Mouse (Mus musculus) kidney, embryonic 16.5 days (tissue): ENCODE results near the gene Galk1. TPM values are rescaled to one million over a fixed set of nuclear protein-coding genes. Genes with fewer than 3 reads are reported as not detected.

Experiments
- ATAC-seq: fragments of 200-750 bp; cut with Nextera tagmentation; 2 replicates; pipeline ENCODE4 v1.8.0; 2017; ENCODE audit warnings: moderate TSS enrichment; ENCODE audit not compliant: low FRiP score, low TSS enrichment
- H3K27ac ChIP-seq: fragments of 300-500 bp; sonication (generic); 2 replicates; pipeline ENCODE4 v1.5.1; 2014; ENCODE audit warnings: low read length
- H3K27me3 ChIP-seq: fragments of 300-500 bp; sonication (generic); 2 replicates; pipeline ENCODE4 v1.6.1; 2014; ENCODE audit warnings: low read length, control low read depth, mixed read lengths; ENCODE audit not compliant: insufficient read depth
- H3K36me3 ChIP-seq: fragments of 300-500 bp; sonication (generic); 2 replicates; pipeline ENCODE4 v1.6.1; 2014; ENCODE audit warnings: low read length, control low read depth, mixed read lengths; ENCODE audit not compliant: insufficient read depth
- H3K4me1 ChIP-seq: fragments of 300-500 bp; sonication (generic); 2 replicates; pipeline ENCODE4 v1.6.1; 2014; ENCODE audit warnings: low read length, control low read depth, mixed read lengths; ENCODE audit not compliant: insufficient read depth
- H3K4me2 ChIP-seq: fragments of 300-500 bp; sonication (generic); replicated peaks from 2 replicates; pipeline ENCODE4 v1.6.1; 2014; ENCODE audit warnings: low read depth, low read length
- H3K4me3 ChIP-seq: fragments of 300-500 bp; sonication (generic); 2 replicates; pipeline ENCODE4 v1.5.1; 2014; ENCODE audit warnings: mild to moderate bottlenecking, low read length
- H3K9ac ChIP-seq: fragments of 300-500 bp; sonication (generic); replicated peaks from 2 replicates; pipeline ENCODE4 v1.6.1; 2014; ENCODE audit warnings: low read length
- H3K9me3 ChIP-seq: fragments of 300-500 bp; sonication (generic); 2 replicates; pipeline ENCODE4 v1.6.1; 2016; ENCODE audit warnings: low read length, control low read depth
- WGBS: fragments of 180-500 bp; shearing (Covaris S2); extraction: QIAGEN DNeasy Blood & Tissue Kit; methylation state at CpG from one replicate; pipeline ENCODE4 v1.1.7; 2014; 5-methylcytosine and 5-hydroxymethylcytosine counted together
- polyA plus RNA-seq: library from polyadenylated mRNA; unstranded; fragments of >200 nt; fragmentation: Nextera tagmentation; extraction: Ambion mirVana; gene quantifications from 2 replicates; pipeline ENCODE4 v1.2.1, GENCODE M21; 2015

Gene Galk1
- polyA plus RNA-seq, 1 experiment from 2014 or later = 240 TPM

DNA sequence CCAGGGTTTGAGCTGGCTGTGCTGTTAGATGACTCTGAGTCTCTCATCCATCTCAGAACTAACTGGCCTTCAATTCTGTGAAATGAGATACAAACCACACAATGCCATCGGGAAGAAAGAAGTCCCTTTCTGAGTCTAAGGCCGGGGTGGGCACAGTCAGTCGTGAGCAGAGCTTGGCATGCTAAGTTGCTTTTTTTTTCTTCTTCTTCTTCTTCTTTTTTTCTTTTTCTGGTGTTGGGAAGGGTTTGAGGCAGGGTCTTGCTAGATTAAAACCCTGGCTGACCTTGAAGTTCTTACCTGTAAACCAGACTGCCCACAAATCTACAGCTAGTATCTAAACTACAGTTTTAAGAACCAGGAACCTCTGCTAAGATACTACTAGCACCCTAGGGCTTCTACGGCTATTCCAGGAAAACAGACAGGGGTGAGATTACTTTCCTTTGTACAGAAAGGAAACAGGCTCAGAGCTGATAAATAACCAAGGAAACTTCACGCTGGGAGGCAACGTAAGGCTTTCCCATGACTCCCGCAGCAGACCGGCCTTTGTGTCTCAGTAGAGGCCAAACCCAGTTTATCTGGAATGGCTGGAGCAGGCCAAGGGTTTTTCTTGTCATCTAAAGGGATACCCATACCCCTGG, 8.2 kb downstream of the Galk1 start:
- Histone ChIP-seq H3K36me3 (peaks cover 21% of the 10 kb centered on the region), H3K4me2 (peak overlapping the region; percentile 72), H3K27me3 (no peaks in the 10 kb centered on the region), H3K9ac (peak overlapping the region; percentile 75), H3K9me3 (no peaks in the 10 kb centered on the region), H3K27ac (peak overlapping the region; percentile 70), H3K4me1 (peaks cover 21% of the 10 kb centered on the region), H3K4me3 (peak overlapping the region; percentile 41)
- WGBS = 32% methylated on average over 8 of the region's 8 CpGs
- no peak for ATAC-seq

DNA sequence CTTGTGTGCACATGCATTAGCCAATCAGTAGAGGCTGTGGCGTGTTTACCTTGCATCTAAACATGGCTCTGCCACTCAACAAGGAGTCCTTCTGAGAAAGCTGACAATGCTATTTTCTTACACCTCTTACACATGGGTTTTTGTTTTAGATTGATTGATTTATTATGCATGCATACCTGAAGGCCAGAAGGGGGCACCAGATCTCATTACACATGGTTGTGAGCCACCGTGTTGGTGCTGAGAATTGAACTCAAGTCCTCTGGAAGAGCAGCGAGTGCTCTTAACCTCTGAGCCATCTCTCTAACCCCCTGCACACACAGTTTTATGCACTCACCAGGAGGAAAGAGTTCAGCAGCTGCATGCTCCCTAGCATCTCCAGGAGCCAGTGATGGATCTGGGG, 9.6 kb downstream of the Galk1 start:
- 91% methylated on average over 3 of the region's 3 CpGs for WGBS
- Histone ChIP-seq H3K4me3 (no peak overlapping the region), H3K27ac (no peak overlapping the region), H3K4me2 (no peak overlapping the region), H3K9me3 (no peaks in the 10 kb centered on the region), H3K9ac (no peak overlapping the region), H3K27me3 (no peaks in the 10 kb centered on the region; the same call in 1 of the 2 replicates), H3K36me3 (peaks cover 8% of the 10 kb centered on the region), H3K4me1 (peaks cover 21% of the 10 kb centered on the region)
- no peak for ATAC-seq

GRCm38 (mm10) chr11:116001725-116002124, 10.8 kb downstream of the Galk1 start:
- no peak for ATAC-seq
- Histone ChIP-seq H3K9ac (no peak overlapping the region), H3K4me3 (no peak overlapping the region), H3K4me1 (peaks cover 21% of the 10 kb centered on the region), H3K36me3 (no peaks in the 10 kb centered on the region), H3K27ac (no peak overlapping the region), H3K9me3 (no peaks in the 10 kb centered on the region), H3K4me2 (no peak overlapping the region), H3K27me3 (no peaks in the 10 kb centered on the region; the same call in 1 of the 2 replicates)
- 66% methylated on average over 6 of the region's 6 CpGs for WGBS

DNA sequence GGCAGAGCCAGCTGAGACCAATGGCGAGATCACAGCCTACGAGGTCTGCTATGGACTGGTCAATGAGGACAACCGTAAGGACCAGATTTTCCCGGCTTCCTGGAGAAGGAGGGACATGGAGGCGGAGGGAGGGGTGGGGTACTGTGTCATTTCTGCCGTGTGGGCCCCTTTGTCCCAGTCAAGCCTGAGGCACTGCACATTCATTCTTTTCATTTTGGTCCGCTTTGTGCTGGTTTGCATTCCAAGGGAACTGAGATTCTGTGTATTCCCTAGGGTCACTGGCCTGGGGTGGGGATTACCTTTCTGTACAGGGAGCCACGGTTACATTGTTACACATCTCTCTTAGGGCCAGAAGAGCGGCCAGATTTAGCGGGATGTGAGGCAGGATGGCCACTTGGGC, 11.9 kb downstream of the Galk1 start:
- Histone ChIP-seq H3K4me3 (no peak overlapping the region), H3K27me3 (no peaks in the 10 kb centered on the region; the same call in 1 of the 2 replicates), H3K27ac (no peak overlapping the region), H3K4me2 (no peak overlapping the region), H3K36me3 (no peaks in the 10 kb centered on the region), H3K9ac (no peak overlapping the region), H3K4me1 (peaks cover 13% of the 10 kb centered on the region), H3K9me3 (no peaks in the 10 kb centered on the region)
- ATAC-seq = 0 out of 2 replicates have a peak, but pooled peaks have one; percentile 32
- 40% methylated on average over 10 of the region's 10 CpGs for WGBS

DNA sequence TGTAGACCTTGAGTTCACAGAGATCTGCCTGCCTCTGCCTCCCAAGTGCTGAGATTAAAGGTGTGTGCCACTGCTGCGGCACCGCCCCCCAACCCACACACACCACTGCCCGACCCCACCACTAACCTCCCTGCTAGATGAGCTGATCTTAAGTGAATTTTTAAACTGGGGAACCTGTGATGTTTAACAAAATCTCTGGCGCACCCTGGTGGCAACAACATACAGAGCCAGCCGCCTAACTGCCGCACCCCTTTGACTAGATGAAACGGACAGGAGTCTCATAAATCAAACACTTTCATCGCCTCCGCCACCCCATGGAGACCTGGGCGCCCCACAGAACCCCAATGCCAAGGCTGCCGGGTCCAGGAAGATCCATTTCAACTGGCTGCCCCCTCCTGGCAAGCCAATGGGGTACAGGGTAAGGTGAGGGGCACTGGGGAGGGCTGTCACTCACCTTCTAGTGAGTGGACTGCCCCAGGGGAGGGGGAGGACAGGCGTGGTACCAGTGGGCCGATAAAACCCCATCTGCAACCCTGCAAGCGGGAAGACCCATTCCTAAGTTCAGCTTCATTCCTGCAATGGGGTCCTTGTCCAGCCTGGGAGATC, 12.9 kb downstream of the Galk1 start:
- ATAC-seq = no peak
- H3K4me1 ChIP-seq = peaks cover 5% of the 10 kb centered on the region; the same call in 1 of the 2 replicates
- H3K27me3 ChIP-seq = no peaks in the 10 kb centered on the region; the same call in 1 of the 2 replicates

GRCm38 (mm10) chr11:115999027-115999426, 13.5 kb downstream of the Galk1 start:
- no peak for ATAC-seq
- Histone ChIP-seq H3K4me2 (no peak overlapping the region), H3K9ac (no peak overlapping the region), H3K4me3 (no peak overlapping the region), H3K4me1 (no peaks in the 10 kb centered on the region), H3K27ac (no peak overlapping the region), H3K9me3 (no peaks in the 10 kb centered on the region), H3K36me3 (no peaks in the 10 kb centered on the region), H3K27me3 (no peaks in the 10 kb centered on the region; the same call in 1 of the 2 replicates)
- 63% methylated on average over 7 of the region's 7 CpGs for WGBS

More for the DNA sequence above, 12.9 kb downstream of the Galk1 start:
- Histone ChIP-seq H3K27ac (no peak overlapping the region), H3K9ac (no peak overlapping the region), H3K36me3 (no peaks in the 10 kb centered on the region), H3K4me2 (no peak overlapping the region), H3K9me3 (no peaks in the 10 kb centered on the region), H3K4me3 (no peak overlapping the region)
- 11% methylated on average over 14 of the region's 14 CpGs for WGBS

DNA sequence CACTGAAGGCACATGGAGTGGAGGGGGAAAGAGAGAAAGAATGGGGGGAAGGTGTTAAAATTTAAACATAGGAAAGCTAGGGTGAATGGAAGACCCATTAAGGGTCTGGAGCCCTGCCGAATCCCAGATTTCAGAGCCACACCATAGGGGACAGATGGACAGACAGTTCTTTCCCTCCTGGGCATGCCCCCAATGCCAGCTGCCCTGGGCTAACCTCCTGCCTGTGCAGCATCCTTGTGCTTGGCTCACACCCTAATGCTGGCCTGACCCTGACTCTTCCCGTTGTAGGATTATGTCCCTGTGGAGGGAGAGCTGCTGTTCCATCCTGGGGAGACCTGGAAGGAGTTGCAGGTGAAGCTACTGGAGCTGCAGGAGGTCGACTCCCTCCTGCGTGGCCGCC, 14.9 kb downstream of the Galk1 start:
- H3K4me3 ChIP-seq = no peak overlapping the region
- no peaks in the 10 kb centered on the region for H3K36me3 ChIP-seq
- no peaks in the 10 kb centered on the region for H3K4me1 ChIP-seq
- no peak for ATAC-seq
- H3K9me3 ChIP-seq = no peaks in the 10 kb centered on the region
- H3K4me2 ChIP-seq = no peak overlapping the region
- no peaks in the 10 kb centered on the region; the same call in 1 of the 2 replicates for H3K27me3 ChIP-seq
- WGBS = 70% methylated on average over 5 of the region's 5 CpGs
- H3K27ac ChIP-seq = no peak overlapping the region
- H3K9ac ChIP-seq = no peak overlapping the region

DNA sequence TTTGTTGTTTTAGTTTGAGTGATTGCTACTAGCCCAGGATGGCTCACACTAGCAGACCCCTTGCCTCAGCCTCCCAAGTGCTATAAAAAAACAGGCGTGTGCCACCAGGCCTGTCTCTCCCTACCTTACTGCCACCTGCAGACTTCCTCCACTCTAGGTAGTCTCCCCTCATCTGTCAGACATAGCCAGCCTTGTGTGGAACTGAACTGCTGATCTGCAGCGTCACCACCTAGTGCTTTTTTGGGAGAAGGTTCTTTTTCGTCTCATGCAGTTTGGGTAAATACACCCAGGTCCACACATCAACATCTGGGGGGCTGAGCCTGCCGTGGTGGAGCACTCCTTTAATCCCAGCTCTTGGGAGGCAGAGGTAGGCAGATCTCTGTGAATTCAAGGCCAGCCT, 15.5 kb downstream of the Galk1 start:
- Histone ChIP-seq H3K4me3 (no peak overlapping the region), H3K4me2 (no peak overlapping the region), H3K9ac (no peak overlapping the region), H3K36me3 (no peaks in the 10 kb centered on the region), H3K27me3 (no peaks in the 10 kb centered on the region; the same call in 1 of the 2 replicates), H3K9me3 (no peaks in the 10 kb centered on the region), H3K4me1 (no peaks in the 10 kb centered on the region), H3K27ac (no peak overlapping the region)
- WGBS = 78% methylated on average over 4 of the region's 4 CpGs
- ATAC-seq = no peak

DNA sequence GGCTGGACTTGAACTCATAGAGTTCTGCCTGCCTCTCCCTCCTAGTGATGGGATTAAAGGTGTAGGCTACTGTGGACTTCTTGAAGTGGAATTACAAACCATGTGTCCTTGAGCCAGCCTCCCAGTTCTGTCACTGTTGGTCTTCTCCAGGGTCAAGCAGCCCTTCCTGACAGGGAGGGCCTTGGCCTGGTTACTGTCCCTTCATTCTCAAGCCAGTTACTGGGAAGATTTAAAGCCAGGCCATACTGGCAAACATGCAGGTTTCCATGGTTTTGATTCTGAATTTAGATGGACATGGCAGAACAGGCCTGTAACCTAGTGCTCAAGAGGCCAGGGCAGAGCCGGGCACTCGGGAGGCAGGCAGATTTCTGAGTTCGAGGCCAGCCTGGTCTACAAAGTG, 17.3 kb downstream of the Galk1 start:
- H3K36me3 ChIP-seq = no peaks in the 10 kb centered on the region
- no peaks in the 10 kb centered on the region; the same call in 1 of the 2 replicates for H3K27me3 ChIP-seq
- no peak overlapping the region for H3K4me2 ChIP-seq
- no peak overlapping the region for H3K4me3 ChIP-seq
- H3K27ac ChIP-seq = no peak overlapping the region
- 91% methylated on average over 3 of the region's 3 CpGs for WGBS
- no peaks in the 10 kb centered on the region for H3K9me3 ChIP-seq
- no peak for ATAC-seq
- H3K9ac ChIP-seq = no peak overlapping the region
- no peaks in the 10 kb centered on the region for H3K4me1 ChIP-seq

DNA sequence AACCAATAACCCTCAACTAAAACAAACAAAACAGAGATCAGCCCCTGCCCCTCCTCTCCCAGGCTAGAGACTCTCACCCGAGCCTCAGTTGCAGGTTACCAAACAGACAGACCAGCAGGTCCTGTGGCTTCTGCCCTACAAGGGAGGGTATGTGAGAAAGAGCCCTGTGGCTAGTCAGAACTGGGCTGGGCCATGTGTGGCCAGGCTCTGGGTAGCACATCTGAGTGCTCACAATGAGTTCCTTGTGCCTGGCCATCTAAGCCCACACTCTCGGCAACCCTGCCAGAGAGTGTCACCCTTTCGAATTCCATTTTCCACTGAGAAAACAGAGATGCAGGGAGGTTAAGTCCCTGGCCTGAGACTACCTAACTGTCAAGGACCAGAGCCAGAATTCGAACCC, 20.4 kb downstream of the Galk1 start:
- no peak for ATAC-seq
- H3K4me3 ChIP-seq = no peak overlapping the region
- no peak overlapping the region for H3K9ac ChIP-seq
- H3K27me3 ChIP-seq = no peaks in the 10 kb centered on the region
- H3K4me1 ChIP-seq = no peaks in the 10 kb centered on the region
- H3K36me3 ChIP-seq = no peaks in the 10 kb centered on the region
- no peaks in the 10 kb centered on the region for H3K9me3 ChIP-seq
- H3K27ac ChIP-seq = no peak overlapping the region
- 64% methylated on average over 4 of the region's 4 CpGs for WGBS
- no peak overlapping the region for H3K4me2 ChIP-seq
